Mouse (Mus musculus) T-helper 1 cell (primary cell): ENCODE measurements at regions not wholly inside any gene's neighbourhood (a gene's known extent, or its start where the extent isn't known, plus 50 kb on each side); places are given as distances from the start of the nearest gene placed in this dataset.

Source experiments
- in situ Hi-C: fragments of 300-600 bp; cut with MboI, MseI; formaldehyde crosslinking; loops from one replicate; pipeline ENCODE4 v1.15.1; 2025; ENCODE audit warnings: high pct_unique_total_duplicates

DNA sequence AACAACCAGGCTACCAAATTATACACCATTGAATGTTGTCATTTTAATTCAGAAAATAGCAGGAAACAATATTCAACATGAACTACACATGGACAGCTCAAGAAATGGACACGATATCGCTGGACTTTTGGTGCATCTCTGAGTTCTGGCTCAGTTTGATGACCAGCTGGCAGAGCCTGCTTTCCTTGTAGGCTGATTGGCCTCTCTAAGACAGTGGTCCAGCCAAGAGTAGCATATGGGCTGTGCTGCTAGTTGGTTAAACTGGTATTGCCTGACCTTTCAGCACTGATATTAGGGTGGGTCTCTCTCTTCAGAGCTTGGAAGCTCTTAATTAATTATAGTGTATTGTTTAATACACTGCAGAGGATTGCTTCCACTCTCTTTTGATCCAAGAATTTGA lies 705.8 kb upstream of the Ddx18 start:
- in situ Hi-C loops: no loop called here

DNA sequence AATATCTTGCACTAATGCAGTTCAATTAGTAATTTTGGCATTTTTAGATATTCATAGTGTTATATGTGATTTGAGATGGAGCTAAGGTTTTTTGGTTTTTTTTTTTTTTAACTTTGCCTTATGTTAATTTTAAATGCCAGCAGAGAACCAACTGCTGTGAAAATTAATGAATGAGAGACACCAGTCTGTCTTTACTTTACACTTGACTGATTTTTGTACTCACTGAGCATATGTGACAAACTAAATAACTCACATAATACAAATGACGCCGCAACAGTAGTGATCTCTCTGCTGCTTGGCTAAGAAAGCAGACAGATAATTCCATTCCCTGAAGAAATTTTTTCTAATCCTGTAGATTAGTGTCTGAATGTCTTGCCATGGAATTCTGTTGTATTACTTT lies 675.2 kb upstream of the Ddx18 start:
- in situ Hi-C loops: no loop called here

DNA sequence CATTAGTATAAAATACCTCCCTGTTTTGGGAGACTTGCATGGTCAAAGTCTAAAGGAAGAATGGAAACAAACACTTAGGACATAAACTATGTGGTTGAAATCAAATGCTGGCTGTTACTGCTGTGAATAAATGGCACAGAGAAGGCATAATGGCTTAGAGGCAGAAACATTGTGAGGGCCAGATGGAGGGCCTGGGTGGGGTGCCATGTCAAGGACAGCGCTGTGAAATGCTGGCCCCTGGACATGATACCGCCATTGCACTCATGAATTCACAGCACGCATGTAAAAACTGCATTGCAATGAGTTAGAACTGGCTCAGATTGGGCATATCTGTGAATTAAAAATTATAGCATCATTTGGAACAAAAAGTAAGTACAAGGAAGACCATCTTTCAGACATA lies 673.7 kb upstream of the Ddx18 start:
- in situ Hi-C loops: no loop called here

DNA sequence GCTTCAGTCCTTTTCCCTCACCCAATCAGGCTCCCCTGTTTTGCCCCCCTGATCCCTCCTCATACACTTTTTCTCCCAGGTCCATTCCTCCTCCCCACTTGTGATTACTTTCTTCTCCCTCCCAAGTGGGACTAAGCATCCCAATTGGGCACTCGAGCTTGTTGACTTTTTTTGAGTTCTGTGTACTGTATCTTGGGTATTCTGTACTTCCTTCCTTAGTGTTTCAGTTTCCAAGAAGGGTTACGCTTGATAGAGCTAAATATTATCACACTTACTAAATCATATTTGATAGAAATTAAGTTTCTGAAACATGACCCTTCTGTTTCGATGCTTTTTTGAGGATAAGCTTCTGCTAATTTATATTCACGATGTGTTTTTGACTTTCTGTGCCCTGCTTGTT lies 662.7 kb upstream of the Ddx18 start:
- in situ Hi-C loops: no loop called here

DNA sequence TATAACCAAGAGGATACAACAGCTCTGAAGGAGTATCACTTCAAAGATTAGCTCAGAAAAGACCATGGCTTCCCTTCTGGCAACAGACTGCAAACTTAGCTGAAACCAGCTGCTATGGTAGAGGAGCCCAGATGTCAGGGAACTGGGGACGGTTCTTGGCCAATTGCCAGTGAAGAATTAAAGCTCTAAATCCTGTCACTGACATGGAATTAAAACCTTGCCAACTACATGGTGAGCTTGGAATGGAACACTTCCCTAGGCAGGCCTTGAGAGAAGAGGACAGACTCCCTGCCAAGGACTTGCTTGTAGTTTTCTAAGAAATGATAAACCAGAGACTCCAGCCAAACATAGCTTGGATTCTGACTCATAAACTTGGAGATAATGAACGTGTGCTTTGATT lies 644.7 kb upstream of the Ddx18 start:
- in situ Hi-C loops: no loop called here

DNA sequence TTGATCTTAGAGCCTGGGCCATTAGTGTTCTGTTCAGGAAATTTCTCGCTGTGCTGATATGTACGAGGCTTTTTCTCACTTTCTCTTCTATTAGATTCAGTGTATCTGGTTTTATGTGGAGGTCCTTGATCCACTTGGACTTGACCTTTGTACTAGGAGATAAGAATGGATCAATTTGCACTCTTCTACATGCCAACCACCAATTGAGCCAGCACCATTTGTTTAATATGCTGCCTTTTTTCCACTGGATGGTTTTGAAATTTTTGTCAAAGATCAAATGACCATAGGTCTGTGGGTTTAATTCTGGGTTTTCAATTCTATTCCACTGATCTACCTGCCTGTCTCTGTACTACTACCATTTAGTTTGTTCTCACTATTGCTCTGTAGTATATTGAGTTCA lies 640.8 kb upstream of the Ddx18 start:
- in situ Hi-C loops: loop anchor here (10.0 kb wide), 1 partner anchor 1376 kb away; no protein-coding TSS in a partner anchor

DNA sequence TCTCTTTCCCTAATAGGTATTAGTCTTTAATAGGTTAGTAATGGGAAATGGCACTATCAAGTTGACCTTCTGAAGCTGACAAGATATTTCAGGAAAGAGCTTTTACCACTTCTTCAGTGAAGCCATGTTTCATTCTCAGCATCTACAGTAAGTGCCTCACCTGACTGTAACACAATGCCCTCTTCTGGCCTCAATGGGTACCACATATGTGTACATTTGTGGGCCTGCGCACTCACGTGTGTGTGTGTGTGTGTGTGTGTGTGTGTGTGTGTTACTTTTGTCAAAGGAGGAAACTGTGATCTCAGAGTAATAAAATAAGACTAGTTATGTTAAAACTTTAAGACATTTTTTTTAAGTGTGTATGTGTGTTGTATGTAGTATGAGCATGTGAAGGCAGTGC lies 601.8 kb upstream of the Ddx18 start:
- in situ Hi-C loops: no loop called here

DNA sequence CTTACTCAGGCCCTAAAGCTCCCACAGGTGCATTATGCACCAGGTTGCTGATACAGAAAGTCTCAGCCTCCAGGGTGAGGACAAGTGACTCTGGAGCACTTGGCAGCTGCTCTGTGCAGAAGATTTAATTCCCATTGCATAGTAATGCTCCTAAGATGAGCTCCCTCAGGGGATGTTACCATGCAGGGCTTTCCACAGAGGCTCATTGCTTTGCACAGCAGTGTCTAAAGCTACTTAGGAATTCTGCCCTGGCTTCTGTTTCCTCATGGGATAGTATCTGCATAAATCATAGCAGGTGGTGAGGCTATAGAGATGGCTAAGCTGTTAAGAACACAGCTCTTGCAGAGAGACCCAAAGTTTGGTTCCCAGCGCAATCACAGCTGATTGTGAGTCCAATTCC lies 594.0 kb upstream of the Ddx18 start:
- in situ Hi-C loops: no loop called here

DNA sequence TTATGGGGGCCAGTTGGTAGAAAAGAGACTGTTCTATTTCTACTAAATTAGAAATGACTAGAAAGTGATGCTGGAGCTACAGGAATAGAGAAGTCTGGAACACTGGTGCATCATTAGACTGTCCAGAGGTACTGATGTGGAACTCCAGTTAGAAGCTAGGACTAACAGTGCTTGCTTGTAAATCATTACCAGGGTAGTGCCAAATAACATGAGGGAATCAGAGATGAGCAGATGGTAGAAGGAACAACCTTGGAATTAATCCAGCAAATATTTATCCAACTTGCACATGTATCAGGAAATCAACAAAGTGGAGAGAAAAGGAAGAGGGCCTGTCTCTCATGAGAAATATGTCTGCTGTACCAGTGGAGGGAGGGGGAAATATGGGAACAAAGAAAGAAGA lies 573.6 kb upstream of the Ddx18 start:
- in situ Hi-C loops: no loop called here

DNA sequence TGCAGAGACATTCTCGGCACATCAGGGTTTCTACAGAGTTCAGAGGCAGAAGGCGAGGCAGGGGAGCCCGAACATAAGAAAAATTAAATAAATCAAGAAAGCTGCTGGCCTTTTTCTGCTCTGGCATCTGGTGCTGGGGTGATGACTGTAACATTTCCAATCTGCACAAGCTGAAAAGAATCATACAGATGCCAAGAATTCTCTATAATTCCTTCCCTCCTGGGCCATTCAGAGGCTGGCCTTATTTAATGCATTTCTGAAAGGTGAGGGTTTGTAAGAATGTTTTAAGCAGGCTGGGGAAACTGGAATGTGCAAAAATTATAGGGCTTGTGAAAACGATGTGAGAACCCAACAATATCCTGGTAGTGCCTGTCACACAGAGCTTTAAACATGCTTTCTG lies 556.2 kb upstream of the Ddx18 start:
- in situ Hi-C loops: no loop called here

DNA sequence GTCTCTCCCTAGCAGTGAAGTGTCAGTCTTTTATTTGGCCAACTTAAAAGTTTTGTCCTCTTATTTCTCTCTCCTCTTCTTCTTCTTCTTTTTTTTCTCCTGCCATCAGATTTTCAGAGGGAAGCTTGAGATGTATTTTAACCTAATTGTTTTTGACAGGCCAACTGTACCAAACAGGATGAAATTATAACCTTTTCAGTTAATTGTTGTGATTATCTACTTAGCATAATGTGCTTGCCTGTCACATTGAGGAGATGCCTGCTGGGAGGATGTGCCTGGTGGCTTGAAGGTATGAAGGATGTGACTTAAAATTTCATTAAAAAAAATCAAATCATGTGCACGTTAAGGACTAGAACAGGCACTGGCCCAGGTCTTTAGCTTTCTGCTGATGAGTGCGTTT lies 527.9 kb upstream of the Ddx18 start:
- in situ Hi-C loops: no loop called here

DNA sequence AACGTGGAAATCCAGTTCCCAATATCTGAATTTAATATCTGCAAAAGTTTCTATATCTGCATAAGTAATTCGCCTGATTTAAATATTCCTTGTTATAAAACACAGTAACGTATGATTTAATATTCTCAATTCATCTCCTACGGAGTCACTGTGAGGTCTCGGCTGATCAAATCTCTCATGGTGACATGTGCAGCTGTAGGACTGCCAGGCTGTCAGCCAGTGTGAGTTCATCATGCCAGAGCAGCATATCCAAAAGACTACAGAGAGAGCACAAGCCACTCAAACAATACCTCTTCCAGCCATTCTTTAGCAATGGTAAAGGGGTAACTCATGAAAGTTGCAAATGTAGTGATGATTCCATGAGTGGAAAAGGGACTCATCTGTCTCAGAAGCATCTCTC lies 514.7 kb upstream of the Ddx18 start:
- in situ Hi-C loops: no loop called here

DNA sequence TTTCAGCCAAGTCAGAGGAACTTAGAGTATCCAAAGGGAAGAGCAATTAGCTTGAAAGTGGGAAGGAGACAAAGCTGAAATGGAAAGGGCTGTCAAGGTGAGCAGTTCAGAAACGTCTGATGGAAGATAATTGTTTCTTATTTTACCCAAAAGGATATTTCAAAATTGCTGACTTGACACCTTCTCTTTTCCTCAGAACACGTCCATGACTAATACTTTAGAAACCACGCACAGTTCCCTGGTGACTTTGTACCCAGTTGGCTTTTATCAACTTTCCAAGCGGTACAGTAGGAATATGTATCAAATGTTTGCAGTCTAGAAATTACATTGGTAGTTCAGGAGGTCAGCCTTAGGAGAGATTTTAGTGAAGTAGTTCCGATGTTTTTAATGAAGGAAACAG lies 508.3 kb upstream of the Ddx18 start:
- in situ Hi-C loops: no loop called here

DNA sequence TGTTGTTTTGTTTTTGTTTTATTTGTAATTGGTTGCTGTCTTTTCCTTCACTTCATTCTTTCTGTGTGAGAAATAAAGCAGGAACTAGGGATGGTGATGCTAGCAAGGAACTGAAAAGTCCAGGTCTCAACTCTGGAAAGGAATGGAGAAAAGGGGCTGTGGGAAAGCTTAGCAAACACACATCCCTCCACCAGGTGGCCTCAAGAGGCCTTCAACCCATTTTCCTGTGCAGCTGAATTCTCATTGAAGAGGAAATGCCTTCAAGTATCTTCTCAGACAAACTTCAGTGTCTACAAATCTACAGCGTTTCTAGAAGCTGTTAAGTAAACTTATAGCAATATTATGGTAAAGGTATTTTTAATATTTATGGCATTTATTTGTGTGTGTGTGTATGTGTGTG lies 487.4 kb upstream of the Ddx18 start:
- in situ Hi-C loops: no loop called here

DNA sequence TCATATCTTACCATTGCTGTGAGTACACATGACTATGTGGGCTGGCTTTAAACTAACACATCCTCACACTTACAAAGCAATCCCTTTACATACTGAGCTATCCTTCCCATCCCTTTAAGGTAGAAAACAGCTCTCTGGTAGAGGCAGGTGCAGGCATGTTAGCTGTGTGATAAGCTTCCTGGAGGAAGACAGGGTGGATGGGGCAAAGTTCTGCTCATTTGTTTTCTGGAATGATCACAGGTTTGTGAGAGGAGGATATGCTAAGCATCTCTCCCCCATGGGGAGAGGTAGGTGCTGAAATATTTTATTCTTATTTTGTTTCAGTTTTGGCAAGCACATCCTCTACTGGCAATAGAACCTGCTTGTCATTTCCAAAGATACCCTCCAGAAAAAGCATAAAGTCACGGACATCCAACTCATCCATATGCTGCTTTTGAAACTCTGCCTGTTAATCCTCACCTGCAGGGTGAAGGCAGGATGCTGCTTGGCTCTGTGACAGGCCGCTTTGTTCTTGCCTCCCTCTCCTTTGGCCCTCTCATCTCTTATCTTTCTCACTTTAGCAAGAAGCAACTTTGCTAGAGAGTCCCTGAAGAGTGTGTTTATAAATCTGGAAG lies 480.4 kb upstream of the Ddx18 start:
- in situ Hi-C loops: no loop called here

DNA sequence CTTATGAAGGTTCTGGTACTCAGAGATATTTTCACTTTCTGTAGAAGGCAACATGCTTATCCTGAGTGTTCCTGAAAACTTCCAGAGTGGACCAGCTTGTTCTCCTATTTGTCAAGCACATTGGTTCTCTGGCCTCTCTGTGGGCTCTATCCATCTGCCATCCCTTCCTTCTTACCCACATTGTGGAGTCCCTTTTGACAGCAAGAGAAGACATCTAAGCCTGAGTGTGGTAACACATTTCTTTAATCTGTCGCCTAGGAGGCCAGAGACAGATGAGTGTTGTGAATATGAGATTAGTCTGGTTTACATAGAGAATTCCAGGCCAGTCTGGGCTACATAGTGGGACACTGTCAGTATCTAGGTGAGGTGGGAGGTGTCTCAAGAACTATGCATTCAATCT lies 476.1 kb upstream of the Ddx18 start:
- in situ Hi-C loops: no loop called here

DNA sequence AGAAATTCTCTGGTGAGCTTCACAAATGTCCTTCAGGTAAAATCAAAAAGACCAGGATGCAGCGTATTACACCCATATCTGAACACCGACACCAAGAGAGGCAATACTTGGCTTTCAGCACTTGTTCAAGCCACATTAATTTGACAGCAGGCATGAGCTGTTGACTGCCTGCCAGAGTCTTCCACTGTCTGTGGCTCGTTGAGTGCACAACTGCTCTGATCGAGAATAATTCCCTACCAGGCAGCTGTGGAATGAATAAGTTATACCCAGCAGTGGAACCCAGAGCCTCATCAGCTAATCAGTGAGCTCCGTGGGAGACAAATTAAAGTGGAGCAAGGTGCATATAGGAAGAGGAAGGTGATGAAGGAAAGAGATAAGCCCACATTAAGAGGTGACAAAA lies 475.3 kb upstream of the Ddx18 start:
- in situ Hi-C loops: no loop called here

DNA sequence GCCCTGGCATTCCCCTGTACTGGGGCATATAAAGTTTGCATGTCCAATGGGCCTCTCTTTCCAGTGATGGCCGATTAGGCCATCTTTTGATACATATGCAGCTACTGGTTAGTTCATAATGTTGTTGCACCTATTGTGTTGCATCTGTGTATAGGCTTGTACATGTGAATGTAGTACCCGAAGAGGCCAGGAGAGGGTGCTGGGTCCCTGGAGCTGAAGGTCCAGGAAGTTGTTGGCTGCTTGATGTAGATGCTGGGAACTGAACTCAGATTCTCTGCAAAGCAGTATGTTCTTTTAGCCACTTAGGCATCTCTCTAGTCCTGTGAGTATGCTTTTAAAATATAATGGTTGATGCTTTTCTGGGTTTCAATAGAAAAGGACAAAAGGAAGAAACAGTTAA lies 440.0 kb upstream of the Ddx18 start:
- in situ Hi-C loops: no loop called here

DNA sequence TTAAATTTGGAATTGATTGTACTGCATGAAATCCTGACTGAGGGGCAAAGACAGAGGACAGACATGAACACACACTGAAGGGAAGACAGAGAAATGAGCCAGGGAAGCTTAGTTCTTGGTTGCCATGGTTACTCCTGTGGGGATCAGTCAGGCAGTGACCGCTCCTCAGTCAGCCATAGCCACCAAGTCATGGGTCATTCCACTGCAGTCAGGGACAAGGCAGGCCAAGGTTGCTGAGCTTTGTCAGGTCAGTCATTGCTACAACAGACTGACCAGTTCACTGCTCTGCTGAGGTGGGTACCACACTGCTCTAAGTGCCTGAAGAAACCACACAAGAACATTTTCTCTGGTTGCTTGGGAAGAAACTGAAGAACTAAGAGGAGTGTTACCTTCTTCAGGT lies 428.7 kb upstream of the Ddx18 start:
- in situ Hi-C loops: no loop called here

DNA sequence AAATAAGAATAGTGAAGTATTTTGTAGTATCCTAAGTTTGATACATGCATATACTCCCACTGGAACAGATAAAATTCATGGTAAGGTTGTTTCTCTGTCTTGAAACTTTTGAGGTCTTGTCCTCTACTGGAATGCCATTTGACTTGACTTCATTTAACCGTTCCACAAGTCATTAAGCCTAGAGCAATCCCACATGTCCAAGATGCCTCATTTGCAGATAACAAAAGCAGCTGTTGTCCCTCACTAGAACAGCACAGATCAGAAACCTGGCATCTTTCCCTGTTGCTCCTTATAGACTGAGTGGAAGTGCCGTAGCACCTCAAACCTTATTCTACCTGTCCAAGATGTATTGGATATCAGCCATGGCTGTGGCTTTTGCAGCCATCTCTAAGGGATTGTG lies 422.9 kb upstream of the Ddx18 start:
- in situ Hi-C loops: no loop called here

DNA sequence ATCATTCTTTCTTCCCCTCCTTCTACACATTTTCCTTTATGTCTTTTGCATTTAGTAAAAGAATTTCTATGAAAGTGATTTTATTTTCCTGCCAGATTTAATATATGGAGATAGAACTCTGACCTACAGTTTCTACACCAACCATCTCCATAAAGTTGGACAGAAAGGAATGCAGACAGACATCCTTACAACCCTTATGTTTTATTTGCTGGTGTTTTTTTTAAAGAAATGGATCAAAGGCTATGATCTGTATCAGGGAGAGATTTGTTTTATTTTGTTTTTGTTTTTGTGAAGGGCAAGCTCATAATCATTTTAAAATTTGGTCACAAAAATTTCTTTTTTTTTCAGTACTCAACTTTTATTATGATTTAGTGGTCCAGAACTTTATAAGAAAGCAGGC lies 391.2 kb upstream of the Ddx18 start:
- in situ Hi-C loops: no loop called here

DNA sequence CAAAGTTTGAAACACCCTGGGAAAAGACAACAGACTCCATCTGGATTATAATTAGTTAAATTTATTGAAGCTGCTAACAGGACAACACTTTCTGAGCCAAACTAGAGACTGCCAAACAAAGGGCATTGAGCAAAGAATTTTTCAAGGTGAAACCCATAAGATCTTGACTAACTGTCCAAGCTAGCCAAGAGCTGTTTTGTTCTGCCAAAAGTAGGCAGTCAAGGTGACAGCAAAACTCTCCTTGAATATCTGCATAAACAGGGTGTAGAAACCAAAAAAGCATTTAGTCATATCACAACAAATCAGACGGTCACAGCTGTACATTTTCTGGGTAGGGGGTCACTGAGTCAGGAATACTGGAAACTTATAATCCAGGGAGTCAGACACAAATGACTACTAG lies 368.1 kb upstream of the Ddx18 start:
- in situ Hi-C loops: no loop called here
